Mouse (Mus musculus): ENCODE measurements around the gene Gm49510. TPM values are rescaled to one million over a fixed set of nuclear protein-coding genes. Genes with fewer than 3 reads are reported as not detected.
A peak's percentile ranks its signal among the peaks of the same experiment; 100 is the strongest.

The Gm49510 gene
- polyA plus RNA-seq (2015; fragmentation: Nextera tagmentation; extraction: Ambion mirVana) = 0.50 and 0.65 TPM in 2 replicates

DNA sequence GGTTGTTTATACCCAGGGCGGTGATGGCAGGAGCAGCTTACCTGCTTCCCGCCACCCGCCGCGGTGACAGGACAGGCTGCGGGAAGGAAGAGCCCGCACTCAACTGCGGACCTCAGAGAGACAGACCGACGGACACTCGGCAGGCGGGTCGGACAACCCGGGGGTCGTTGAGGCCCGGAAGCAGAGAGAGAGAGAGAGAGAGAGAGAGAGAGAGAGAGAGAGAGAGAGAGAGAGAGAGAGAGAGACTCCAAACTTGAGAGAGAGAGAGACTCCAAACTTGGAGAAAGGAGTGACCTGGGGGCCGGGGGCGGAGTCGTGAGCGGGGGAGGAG lies at the start of gene Gm49510:
Gm49510 (plus strand) TSS at position 259 of the 331 bp plus-strand sequence.
- no peaks in the 10 kb centered on the region for H3K9me3 ChIP-seq
- under 1% methylated on average over 20 of the region's 20 CpGs for WGBS
- peak within 1 kb of the TSS; percentile 81 for H3K9ac ChIP-seq
- H3K4me3 ChIP-seq = peak within 1 kb of the TSS; percentile 85
- ATAC-seq (ENCODE audit: insufficient number of reproducible peaks, low FRiP score, low TSS enrichment, low read depth) = no peak
- H3K36me3 ChIP-seq = peaks cover 31% of the 10 kb centered on the region
- peak within 1 kb of the TSS; percentile 82 for H3K27ac ChIP-seq
- peak within 1 kb of the TSS; percentile 76 for H3K4me2 ChIP-seq
- peaks cover 76% of the 10 kb centered on the region for H3K4me1 ChIP-seq
- no peaks in the 10 kb centered on the region for H3K27me3 ChIP-seq

DNA sequence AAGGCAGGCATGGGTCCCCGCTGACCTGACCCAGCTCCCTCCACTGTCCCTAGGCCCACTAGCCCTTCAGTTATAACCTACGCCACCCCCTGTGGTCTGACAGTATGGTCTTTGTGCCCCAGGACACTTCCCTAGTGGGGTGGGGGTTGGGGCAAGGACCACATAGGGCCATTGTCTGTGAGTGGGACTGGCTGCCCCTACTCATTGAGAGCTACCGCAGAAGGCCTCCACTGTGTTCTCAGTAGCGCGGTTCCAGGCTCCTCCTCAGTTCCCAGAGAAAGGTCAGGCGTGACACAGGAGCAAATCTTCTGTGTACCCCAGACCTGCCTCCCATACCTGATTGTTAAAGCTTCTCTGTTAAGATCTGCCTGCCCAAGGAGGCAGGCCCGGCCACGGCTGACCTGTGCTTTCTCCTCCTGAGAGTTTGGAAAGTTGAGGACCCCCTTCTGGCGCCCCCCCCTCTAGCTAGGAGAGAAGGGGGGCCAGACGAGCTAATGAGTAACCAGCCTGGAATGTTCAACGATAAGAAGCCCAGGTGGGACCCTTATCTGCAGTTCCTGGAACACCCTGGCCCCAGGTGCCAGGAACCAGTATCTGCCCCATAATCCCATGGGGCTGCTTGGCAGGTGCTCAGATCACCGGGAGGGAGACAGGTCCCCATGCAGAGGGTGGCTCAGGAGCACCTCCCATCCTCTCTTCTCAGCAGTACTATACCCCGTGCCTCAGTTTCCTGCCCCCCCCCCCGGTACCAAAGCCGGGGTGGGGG lies 49.2 kb upstream of the Gm49510 start:
- no peak overlapping the region for H3K4me3 ChIP-seq
- peaks cover 7% of the 10 kb centered on the region for H3K36me3 ChIP-seq
- ATAC-seq (ENCODE audit: insufficient number of reproducible peaks, low FRiP score, low TSS enrichment, low read depth) = no peak
- no peak overlapping the region for H3K27ac ChIP-seq
- no peaks in the 10 kb centered on the region for H3K9me3 ChIP-seq
- 74% methylated on average over 14 of the region's 15 CpGs for WGBS
- H3K4me2 ChIP-seq = no peak overlapping the region
- H3K9ac ChIP-seq = no peak overlapping the region
- H3K27me3 ChIP-seq = no peaks in the 10 kb centered on the region
- peaks cover 17% of the 10 kb centered on the region for H3K4me1 ChIP-seq

DNA sequence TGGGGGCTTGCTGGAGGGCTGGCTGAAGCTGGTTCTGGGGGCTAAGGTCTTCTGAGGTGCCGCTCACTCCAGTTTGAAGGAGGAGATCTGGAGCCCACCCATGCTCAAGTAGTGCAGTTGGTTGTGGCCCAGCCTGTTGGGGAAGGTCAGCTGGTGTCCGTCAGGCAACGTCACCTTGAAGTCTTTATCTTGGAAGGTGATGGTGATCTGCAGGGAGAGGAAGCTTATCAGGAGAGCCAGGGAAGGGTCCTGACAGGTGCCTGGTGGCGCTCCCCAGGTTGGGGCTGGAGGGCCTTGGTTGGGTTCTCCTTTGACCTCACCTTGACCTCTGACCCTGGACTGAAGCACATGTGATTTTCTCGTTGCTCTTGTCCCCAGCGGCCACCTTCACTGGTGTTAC lies 48.5 kb upstream of the Gm49510 start:
- ATAC-seq (ENCODE audit: insufficient number of reproducible peaks, low FRiP score, low TSS enrichment, low read depth) = no peak
- H3K4me3 ChIP-seq = no peak overlapping the region
- H3K9me3 ChIP-seq = no peaks in the 10 kb centered on the region
- H3K4me1 ChIP-seq = peaks cover 10% of the 10 kb centered on the region
- 72% methylated on average over 6 of the region's 6 CpGs for WGBS
- H3K36me3 ChIP-seq = peaks cover 7% of the 10 kb centered on the region
- H3K27me3 ChIP-seq = no peaks in the 10 kb centered on the region
- H3K27ac ChIP-seq = no peak overlapping the region
- no peak overlapping the region for H3K4me2 ChIP-seq
- no peak overlapping the region for H3K9ac ChIP-seq

DNA sequence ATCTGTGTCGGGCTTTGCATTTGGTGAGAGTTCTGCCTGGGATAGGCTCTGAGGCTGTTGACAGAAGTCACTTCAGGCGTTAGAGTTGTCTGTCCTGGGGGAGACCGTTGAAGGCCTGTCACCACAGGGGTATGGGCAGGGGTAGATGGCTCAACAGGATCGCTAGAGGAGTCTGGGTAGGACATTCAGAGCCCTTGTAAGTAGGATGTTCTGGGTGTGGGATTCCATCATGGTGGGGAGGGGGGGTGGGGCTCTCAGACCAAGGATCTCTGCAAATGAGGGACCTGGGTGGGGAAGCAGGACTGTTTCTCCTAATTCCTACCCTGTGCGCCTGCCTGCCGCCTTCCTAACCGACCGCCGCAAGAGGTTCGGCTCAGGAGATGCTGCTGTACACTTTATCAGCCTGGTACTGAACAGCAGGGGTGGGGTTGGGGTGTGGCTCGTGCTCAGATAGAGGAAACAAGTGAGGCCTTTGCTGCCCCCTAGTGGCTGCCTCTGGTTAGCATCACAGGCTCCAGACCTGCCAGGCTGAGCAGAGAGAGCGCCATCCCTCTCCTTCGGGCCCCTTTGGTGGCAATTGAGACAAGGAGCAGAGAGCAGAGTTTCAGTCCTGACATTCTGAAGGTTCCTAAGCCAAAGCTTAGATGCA lies 47.8 kb upstream of the Gm49510 start:
- Histone ChIP-seq H3K27me3 (no peaks in the 10 kb centered on the region), H3K9me3 (no peaks in the 10 kb centered on the region), H3K9ac (no peak overlapping the region), H3K4me3 (no peak overlapping the region), H3K4me2 (peak overlapping the region; percentile 17; the same call in 1 of the 2 replicates), H3K36me3 (peaks cover 7% of the 10 kb centered on the region), H3K27ac (no peak overlapping the region), H3K4me1 (peaks cover 7% of the 10 kb centered on the region; the same call in 1 of the 2 replicates)
- WGBS = 15% methylated on average over 13 of the region's 13 CpGs
- peak; percentile 64; the same call in 1 of the 2 replicates for ATAC-seq (ENCODE audit: insufficient number of reproducible peaks, low FRiP score, low TSS enrichment, low read depth)

DNA sequence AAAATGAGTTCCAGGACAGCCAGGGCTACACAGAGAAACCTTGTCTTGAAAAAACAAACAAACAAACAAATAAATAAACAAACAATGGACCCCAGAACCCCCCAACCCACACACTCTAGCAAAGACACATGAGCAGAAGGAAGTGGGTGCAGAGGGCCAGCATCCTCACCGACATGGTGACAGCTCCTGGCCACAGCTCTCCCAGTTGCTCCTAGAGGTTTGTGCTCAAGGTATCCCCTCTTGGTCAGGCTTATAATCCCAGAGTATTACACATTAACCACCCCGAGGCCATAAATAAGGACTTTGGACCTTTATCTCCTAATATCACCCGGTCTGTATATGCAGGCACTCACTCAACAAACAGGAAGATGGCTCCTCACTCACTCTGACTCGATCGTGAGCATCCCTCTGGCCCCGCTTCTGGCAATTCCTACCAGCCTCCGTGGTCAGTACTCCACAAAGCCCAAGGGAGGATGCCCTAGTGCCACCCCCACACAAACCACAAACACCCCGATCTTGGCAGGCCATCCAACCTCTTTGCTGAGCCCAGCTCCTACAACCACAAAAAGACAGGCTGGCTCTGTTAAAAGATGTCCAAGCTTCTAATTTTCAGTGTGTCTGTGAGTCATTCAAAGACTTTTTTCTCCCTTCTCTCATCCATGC lies 44.0 kb upstream of the Gm49510 start, which contains the start of gene Lgals2:
Lgals2 (minus strand) TSS at position 227 of the 663 bp plus-strand sequence.
- 75% methylated on average over 8 of the region's 8 CpGs for WGBS
- H3K4me1 ChIP-seq = peaks cover 7% of the 10 kb centered on the region; the same call in 1 of the 2 replicates
- H3K9ac ChIP-seq = no peak within 1 kb of the TSS
- no peaks in the 10 kb centered on the region for H3K36me3 ChIP-seq
- no peak within 1 kb of the TSS for H3K27ac ChIP-seq
- H3K27me3 ChIP-seq = no peaks in the 10 kb centered on the region
- no peak for ATAC-seq (ENCODE audit: insufficient number of reproducible peaks, low FRiP score, low TSS enrichment, low read depth)
- no peak within 1 kb of the TSS for H3K4me3 ChIP-seq
- no peaks in the 10 kb centered on the region for H3K9me3 ChIP-seq
- no peak within 1 kb of the TSS for H3K4me2 ChIP-seq

DNA sequence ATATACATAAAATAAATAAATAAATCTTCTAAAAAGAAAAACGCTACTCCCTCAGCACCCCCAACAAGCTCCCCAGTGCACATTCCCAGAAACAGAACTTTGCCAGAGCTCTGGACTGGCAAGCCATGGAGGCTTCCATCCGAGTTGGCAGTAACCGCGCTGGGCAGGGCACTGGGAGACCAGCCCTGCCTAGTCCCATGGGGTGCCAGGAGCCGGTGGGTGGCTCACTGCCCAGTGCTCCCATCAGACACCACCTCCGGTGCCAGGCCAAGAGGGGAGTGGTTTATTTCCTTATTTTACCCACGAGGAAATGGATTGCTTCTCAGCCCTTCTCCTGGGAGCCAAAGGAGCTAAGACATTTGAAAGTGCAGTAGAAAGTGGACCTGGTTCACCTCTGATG lies 42.5 kb upstream of the Gm49510 start:
- no peak overlapping the region for H3K9ac ChIP-seq
- 0 out of 2 replicates have a peak, but pooled peaks cover under 1% of the 10 kb centered on the region for H3K4me1 ChIP-seq
- no peak for ATAC-seq (ENCODE audit: insufficient number of reproducible peaks, low FRiP score, low TSS enrichment, low read depth)
- 71% methylated on average over 7 of the region's 7 CpGs for WGBS
- no peaks in the 10 kb centered on the region for H3K36me3 ChIP-seq
- no peaks in the 10 kb centered on the region for H3K9me3 ChIP-seq
- no peak overlapping the region for H3K4me3 ChIP-seq
- no peak overlapping the region for H3K27ac ChIP-seq
- H3K27me3 ChIP-seq = no peaks in the 10 kb centered on the region
- H3K4me2 ChIP-seq = no peak overlapping the region

DNA sequence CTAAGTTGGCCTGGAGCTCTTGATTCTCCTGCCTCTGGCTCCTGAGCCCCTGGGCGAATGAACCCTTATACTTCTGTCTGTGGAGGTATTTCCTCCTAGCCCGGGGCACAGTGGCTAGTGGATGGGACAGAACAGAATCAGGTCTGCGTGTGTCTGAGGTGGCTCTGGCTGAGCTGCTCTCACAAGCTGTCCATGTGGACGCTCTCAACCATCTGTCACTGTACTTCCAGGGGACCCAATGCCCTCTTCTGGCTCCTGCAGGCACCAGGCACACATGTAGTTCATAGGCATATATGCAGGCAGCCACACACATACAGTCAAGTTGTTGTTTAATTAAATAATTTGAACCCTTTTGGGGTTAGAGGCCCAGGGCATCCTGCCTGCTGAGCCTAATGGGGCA lies 40.2 kb upstream of the Gm49510 start:
- Histone ChIP-seq H3K36me3 (no peaks in the 10 kb centered on the region), H3K27ac (no peak overlapping the region), H3K4me2 (no peak overlapping the region), H3K9me3 (no peaks in the 10 kb centered on the region), H3K4me3 (no peak overlapping the region), H3K9ac (no peak overlapping the region), H3K27me3 (no peaks in the 10 kb centered on the region), H3K4me1 (peaks cover 6% of the 10 kb centered on the region)
- WGBS = 73% methylated on average over 4 of the region's 4 CpGs
- ATAC-seq (ENCODE audit: insufficient number of reproducible peaks, low FRiP score, low TSS enrichment, low read depth) = no peak

DNA sequence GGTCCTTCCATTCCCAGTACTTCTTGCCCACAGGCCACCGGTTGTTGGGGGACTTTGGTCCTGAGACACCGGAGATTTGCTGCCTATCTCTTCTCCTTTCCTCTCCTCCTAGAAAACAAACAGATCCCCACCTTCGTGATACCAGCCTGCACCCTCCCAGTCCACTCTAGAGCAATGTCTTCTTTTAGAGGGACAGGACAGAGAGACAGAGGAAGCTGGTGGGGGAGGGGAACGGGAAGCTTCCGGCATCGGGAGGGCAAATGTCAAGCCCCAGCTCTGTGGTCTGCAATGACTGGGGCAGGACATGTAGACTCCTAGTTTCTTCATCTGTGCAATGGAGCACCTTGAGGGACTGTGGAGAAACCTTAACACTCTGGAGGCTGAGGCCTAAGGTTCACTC lies 39.8 kb upstream of the Gm49510 start:
- no peak overlapping the region for H3K9ac ChIP-seq
- H3K4me2 ChIP-seq = no peak overlapping the region
- no peak for ATAC-seq (ENCODE audit: insufficient number of reproducible peaks, low FRiP score, low TSS enrichment, low read depth)
- H3K4me1 ChIP-seq = peaks cover 6% of the 10 kb centered on the region
- H3K36me3 ChIP-seq = no peaks in the 10 kb centered on the region
- H3K9me3 ChIP-seq = no peaks in the 10 kb centered on the region
- 68% methylated on average over 6 of the region's 6 CpGs for WGBS
- no peak overlapping the region for H3K4me3 ChIP-seq
- H3K27me3 ChIP-seq = no peaks in the 10 kb centered on the region
- H3K27ac ChIP-seq = no peak overlapping the region

DNA sequence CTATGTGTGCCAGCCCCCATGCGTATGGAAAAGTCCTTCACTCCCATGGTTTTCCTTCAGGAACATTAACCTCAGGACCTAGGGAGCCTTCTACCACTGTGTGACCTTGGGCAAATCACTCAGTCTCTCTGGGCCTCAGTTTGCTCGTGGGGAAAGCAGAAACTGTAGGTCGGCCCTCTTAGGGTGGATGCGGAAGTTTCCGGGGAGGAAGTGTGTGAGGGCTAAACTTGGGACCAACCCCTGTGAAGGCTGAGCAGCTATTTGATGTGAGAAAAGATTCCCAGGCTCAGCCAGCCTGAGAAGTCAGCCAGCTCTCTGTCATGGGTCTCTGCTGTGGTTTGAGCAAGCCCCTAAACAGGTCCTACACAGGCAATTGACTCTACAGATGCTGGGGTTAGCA lies 37.2 kb upstream of the Gm49510 start:
- no peaks in the 10 kb centered on the region for H3K27me3 ChIP-seq
- H3K36me3 ChIP-seq = no peaks in the 10 kb centered on the region
- H3K4me2 ChIP-seq = no peak overlapping the region
- no peak overlapping the region for H3K9ac ChIP-seq
- no peak for ATAC-seq (ENCODE audit: insufficient number of reproducible peaks, low FRiP score, low TSS enrichment, low read depth)
- 88% methylated on average over 5 of the region's 5 CpGs for WGBS
- H3K4me1 ChIP-seq = peaks cover 6% of the 10 kb centered on the region
- H3K9me3 ChIP-seq = no peaks in the 10 kb centered on the region
- no peak overlapping the region for H3K27ac ChIP-seq
- H3K4me3 ChIP-seq = no peak overlapping the region

DNA sequence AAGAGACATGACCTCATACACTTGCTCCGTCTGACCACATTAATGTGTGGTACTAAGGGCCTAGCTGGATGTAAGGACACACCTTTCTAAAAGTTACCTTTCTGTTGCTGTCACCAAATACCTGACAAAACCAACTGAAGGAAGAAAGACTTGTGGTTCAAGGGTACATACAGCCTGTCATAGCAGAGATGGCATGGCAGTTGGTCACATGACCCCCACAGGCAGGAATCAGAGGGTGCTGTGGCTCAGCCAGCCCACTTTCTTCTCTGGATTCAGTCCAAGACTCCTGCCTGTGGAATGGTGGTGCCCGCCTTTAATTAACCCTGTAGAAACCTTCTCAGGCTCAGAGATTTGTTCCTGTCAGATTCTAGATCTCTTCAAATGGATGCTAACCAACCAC lies 36.3 kb upstream of the Gm49510 start:
- Histone ChIP-seq H3K4me1 (peaks cover 8% of the 10 kb centered on the region), H3K27ac (0 out of 2 replicates have a peak overlapping the region, but pooled peaks have one; percentile 0), H3K4me2 (no peak overlapping the region), H3K36me3 (no peaks in the 10 kb centered on the region), H3K27me3 (no peaks in the 10 kb centered on the region), H3K9me3 (no peaks in the 10 kb centered on the region), H3K9ac (no peak overlapping the region), H3K4me3 (no peak overlapping the region)
- WGBS = 49% methylated on average over 2 of the region's 2 CpGs
- ATAC-seq (ENCODE audit: insufficient number of reproducible peaks, low FRiP score, low TSS enrichment, low read depth) = no peak

DNA sequence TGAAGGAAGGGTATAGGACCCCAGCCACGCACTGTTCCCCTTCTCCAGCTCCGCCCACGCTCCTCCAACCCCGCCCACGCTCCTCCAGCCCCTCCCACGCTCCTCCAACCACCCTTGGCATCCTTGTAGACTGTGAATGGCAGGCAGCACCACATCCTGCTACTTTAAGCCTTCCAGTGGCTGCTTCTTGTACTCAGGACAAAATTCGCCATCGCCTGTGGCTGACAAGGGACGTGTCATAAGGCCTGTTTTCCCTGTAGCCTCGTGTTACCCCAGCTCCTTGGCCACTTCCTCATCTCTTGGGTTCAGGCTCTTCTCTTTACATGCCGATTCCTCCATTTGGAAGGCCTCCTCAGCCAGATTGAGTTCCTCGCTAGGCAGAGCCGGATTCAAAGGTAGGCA lies 35.6 kb upstream of the Gm49510 start:
- no peak overlapping the region for H3K9ac ChIP-seq
- H3K4me2 ChIP-seq = no peak overlapping the region
- no peak overlapping the region for H3K4me3 ChIP-seq
- 43% methylated on average over 13 of the region's 13 CpGs for WGBS
- ATAC-seq (ENCODE audit: insufficient number of reproducible peaks, low FRiP score, low TSS enrichment, low read depth) = 0 out of 2 replicates have a peak, but pooled peaks have one; percentile 25
- H3K27ac ChIP-seq = peak overlapping the region; percentile 0
- peaks cover 13% of the 10 kb centered on the region for H3K4me1 ChIP-seq
- no peaks in the 10 kb centered on the region for H3K36me3 ChIP-seq
- H3K9me3 ChIP-seq = no peaks in the 10 kb centered on the region
- no peaks in the 10 kb centered on the region for H3K27me3 ChIP-seq

DNA sequence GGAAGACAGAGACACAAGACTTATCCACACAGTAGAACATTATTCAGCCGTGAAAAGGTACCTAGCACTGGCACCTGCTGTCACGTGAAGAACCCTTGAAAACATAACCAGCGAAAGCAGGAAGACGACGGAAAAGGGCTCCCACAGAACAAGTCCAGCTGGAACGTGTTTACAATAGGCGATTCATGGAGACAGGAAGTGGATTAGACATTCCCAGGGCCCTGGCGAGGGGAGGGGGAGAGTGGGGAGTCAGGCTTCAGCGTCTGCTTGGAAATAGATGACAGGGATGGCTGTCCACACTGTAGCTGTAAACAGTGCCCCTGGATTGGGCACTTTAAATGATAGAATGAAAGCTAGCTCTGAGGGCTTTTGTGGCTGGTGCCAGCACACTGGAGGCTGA lies 31.1 kb upstream of the Gm49510 start:
- no peak overlapping the region for H3K9ac ChIP-seq
- peaks cover 15% of the 10 kb centered on the region for H3K4me1 ChIP-seq
- H3K27ac ChIP-seq = peak overlapping the region; percentile 54
- H3K36me3 ChIP-seq = no peaks in the 10 kb centered on the region
- H3K27me3 ChIP-seq = no peaks in the 10 kb centered on the region
- WGBS = 14% methylated on average over 9 of the region's 9 CpGs
- no peak overlapping the region for H3K4me2 ChIP-seq
- no peak overlapping the region for H3K4me3 ChIP-seq
- no peaks in the 10 kb centered on the region for H3K9me3 ChIP-seq
- ATAC-seq (ENCODE audit: insufficient number of reproducible peaks, low FRiP score, low TSS enrichment, low read depth) = no peak
